Mouse (Mus musculus): ENCODE measurements at regions not wholly inside any gene's neighbourhood (a gene's known extent, or its start where the extent isn't known, plus 50 kb on each side); places are given as distances from the start of the nearest gene placed in this dataset.

DNA sequence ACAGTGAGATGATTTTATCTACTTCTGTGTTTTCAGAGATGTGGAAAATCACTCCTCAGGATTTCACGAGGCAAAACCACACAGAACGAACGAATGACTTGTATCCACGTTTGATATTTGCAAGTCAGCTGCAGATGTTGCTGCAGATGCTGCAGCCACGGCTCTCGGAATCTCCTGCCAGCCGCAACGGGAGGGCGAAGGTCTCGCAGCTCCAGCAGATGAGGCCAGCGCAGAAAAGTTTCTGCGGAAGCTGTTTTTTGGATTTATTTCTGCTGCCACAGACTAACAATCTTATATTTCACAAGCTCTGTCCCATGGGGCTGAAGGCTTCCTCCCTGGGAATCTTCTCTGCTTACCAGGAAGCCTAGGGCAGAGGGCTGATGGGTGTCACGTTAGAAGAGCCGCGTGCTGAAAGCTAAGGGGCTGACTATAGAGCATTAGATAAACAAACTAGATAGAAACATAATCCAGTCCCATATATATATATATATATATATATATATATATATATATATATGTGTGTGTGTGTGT lies 61.5 kb upstream of the Igfbp7 start:
- H3K9me3 ChIP-seq (replicated peaks; ENCODE audit: insufficient read depth, low read length), result no peaks in the 10 kb centered on the region
- peaks cover 0 to 3% of the 10 kb centered on the region in 2 experiments; a peak in 1 of 4 replicates for H3K36me3 ChIP-seq (ENCODE audit: control insufficient read depth in 1 of 2, insufficient read depth in 2 of 2, low read length in 2 of 2)
- DNase-seq (ENCODE audit: low read depth, low spot score), result no peak
- no peak overlapping the region for H3K4me3 ChIP-seq (ENCODE audit: control insufficient read depth in 1 of 2, insufficient read depth in 1 of 2, low read depth in 2 of 2, low read length in 2 of 2)
- no peak overlapping the region for H3K9ac ChIP-seq (ENCODE audit: control insufficient read depth, low read depth, low read length, poor library complexity, severe bottlenecking)
- no peaks in the 10 kb centered on the region for H3K79me2 ChIP-seq (ENCODE audit: control insufficient read depth, insufficient read depth, low read length, poor library complexity)
- H3K27me3 ChIP-seq (ENCODE audit: control insufficient read depth in 1 of 2, insufficient read depth in 2 of 2, low read length in 2 of 2), result no peaks in the 10 kb centered on the region
- H3K27ac ChIP-seq (ENCODE audit: control insufficient read depth, low read depth, low read length), result no peak overlapping the region
- H3K4me1 ChIP-seq (ENCODE audit: control insufficient read depth in 1 of 2, insufficient read depth in 2 of 2, low read length in 2 of 2), result peaks cover 0 to 3% of the 10 kb centered on the region in 2 experiments; a peak in 1 of 4 replicates
- TF ChIP-seq NRF1 (IDR thresholded peaks at IDR 0.05; ENCODE audit: insufficient read depth, low read depth, low read length, poor library complexity, severe bottlenecking) (no peak), HCFC1 (IDR thresholded peaks at IDR 0.05; ENCODE audit: low read depth, low read length) (no peak), MYB (IDR thresholded peaks at IDR 0.05; ENCODE audit: low read depth, low read length) (no peak), UBTF (IDR thresholded peaks at IDR 0.05; ENCODE audit: borderline replicate concordance, insufficient read depth, low read depth, low read length) (no peak), SMC3 (IDR thresholded peaks at IDR 0.05; ENCODE audit: low read depth, low read length) (no peak), EP300 (IDR thresholded peaks at IDR 0.05; ENCODE audit: low read depth in 1 of 2, low read length in 2 of 2) (no peak), MXI1 (IDR thresholded peaks at IDR 0.05; ENCODE audit: low read depth, low read length) (no peak), CHD2 (IDR thresholded peaks at IDR 0.05; ENCODE audit: low read length) (no peak)

DNA sequence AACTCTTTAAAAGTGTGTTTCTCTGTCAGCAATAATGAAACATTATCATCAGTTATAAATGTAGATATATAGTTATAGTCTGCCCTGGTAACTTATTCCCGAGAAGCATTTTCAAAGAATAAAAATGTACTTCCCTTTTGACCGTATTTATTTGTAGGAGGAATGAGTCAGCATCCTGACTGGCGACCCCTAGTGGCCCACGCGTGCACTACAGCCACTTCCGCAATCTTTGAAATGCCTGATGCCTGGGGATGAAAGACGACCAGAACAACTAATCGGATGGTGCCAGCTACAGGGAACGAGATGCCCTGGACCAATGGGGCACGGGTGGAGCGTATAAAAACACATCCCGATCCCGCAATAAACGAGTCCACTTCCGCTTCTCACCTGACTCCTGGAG lies 60.6 kb upstream of the Igfbp7 start:
- H3K4me3 ChIP-seq (ENCODE audit: control insufficient read depth in 1 of 2, insufficient read depth in 1 of 2, low read depth in 2 of 2, low read length in 2 of 2), result no peak overlapping the region
- H3K9ac ChIP-seq (ENCODE audit: control insufficient read depth, low read depth, low read length, poor library complexity, severe bottlenecking), result no peak overlapping the region
- H3K36me3 ChIP-seq (ENCODE audit: control insufficient read depth in 1 of 2, insufficient read depth in 2 of 2, low read length in 2 of 2), result peaks cover 0 to 3% of the 10 kb centered on the region in 2 experiments; a peak in 1 of 4 replicates
- peak; percentile 83 for DNase-seq (ENCODE audit: low read depth, low spot score)
- H3K27ac ChIP-seq (ENCODE audit: control insufficient read depth, low read depth, low read length), result no peak overlapping the region
- H3K9me3 ChIP-seq (replicated peaks; ENCODE audit: insufficient read depth, low read length), result no peaks in the 10 kb centered on the region
- no peaks in the 10 kb centered on the region for H3K27me3 ChIP-seq (ENCODE audit: control insufficient read depth in 1 of 2, insufficient read depth in 2 of 2, low read length in 2 of 2)
- no peaks in the 10 kb centered on the region for H3K79me2 ChIP-seq (ENCODE audit: control insufficient read depth, insufficient read depth, low read length, poor library complexity)
- H3K4me1 ChIP-seq (ENCODE audit: control insufficient read depth in 1 of 2, insufficient read depth in 2 of 2, low read length in 2 of 2), result peaks cover 0 to 3% of the 10 kb centered on the region in 2 experiments; a peak in 1 of 4 replicates
- TF ChIP-seq NRF1 (IDR thresholded peaks at IDR 0.05; ENCODE audit: insufficient read depth, low read depth, low read length, poor library complexity, severe bottlenecking) (no peak), USF1 (IDR thresholded peaks at IDR 0.05; ENCODE audit: low read depth, low read length) (no peak), CTCF (IDR thresholded peaks at IDR 0.05 in 2 of 3, conservative IDR thresholded peaks at IDR 0.05 in 1 of 3; ENCODE audit: control insufficient read depth in 1 of 3, insufficient read depth in 1 of 3, low read depth in 2 of 3, low read length in 3 of 3, poor library complexity in 1 of 3, severe bottlenecking in 1 of 3) (peak; percentile 78 to 92 (median 86)), JUND (IDR thresholded peaks at IDR 0.05; ENCODE audit: low read depth, low read length) (0 out of 2 replicates have a peak, but pooled peaks have one; percentile 28), CHD1 (IDR thresholded peaks at IDR 0.05; ENCODE audit: low read depth, low read length) (no peak), POLR2AphosphoS2 (IDR thresholded peaks at IDR 0.05; ENCODE audit: low read length) (no peak), MYC (IDR thresholded peaks at IDR 0.05; ENCODE audit: low read depth, low read length) (peak; percentile 27; the same call in 1 of the 2 replicates), SMC3 (IDR thresholded peaks at IDR 0.05; ENCODE audit: low read depth, low read length) (peak; percentile 35; the same call in 1 of the 2 replicates), POLR2A (IDR thresholded peaks at IDR 0.05; ENCODE audit: control insufficient read depth in 1 of 2, insufficient read depth in 1 of 2, low read depth in 1 of 2, low read length in 2 of 2, poor library complexity in 1 of 2) (no peak), CHD2 (IDR thresholded peaks at IDR 0.05; ENCODE audit: low read length) (no peak), TAL1 (IDR thresholded peaks at IDR 0.05; ENCODE audit: low read length) (no peak), TBP (IDR thresholded peaks at IDR 0.05; ENCODE audit: low read depth, low read length) (peak; percentile 73; the same call in 1 of the 2 replicates), UBTF (IDR thresholded peaks at IDR 0.05; ENCODE audit: borderline replicate concordance, insufficient read depth, low read depth, low read length) (no peak), MAZ (IDR thresholded peaks at IDR 0.05; ENCODE audit: low read depth, low read length) (no peak), RCOR1 (IDR thresholded peaks at IDR 0.05; ENCODE audit: low read depth, low read length) (no peak), TCF12 (IDR thresholded peaks at IDR 0.05; ENCODE audit: low read depth, low read length) (0 out of 2 replicates have a peak, but pooled peaks have one; percentile 19), BHLHE40 (IDR thresholded peaks at IDR 0.05; ENCODE audit: borderline replicate concordance, low read depth, low read length) (no peak), ZMIZ1 (IDR thresholded peaks at IDR 0.05; ENCODE audit: low read depth, low read length) (no peak), ZC3H11A (IDR thresholded peaks at IDR 0.05; ENCODE audit: low read depth, low read length) (no peak), E2F4 (IDR thresholded peaks at IDR 0.05; ENCODE audit: borderline replicate concordance, low read depth, low read length) (no peak), POLR2AphosphoS5 (IDR thresholded peaks at IDR 0.05; ENCODE audit: borderline replicate concordance, low read depth, low read length) (no peak), MAX (IDR thresholded peaks at IDR 0.05; ENCODE audit: low read length) (no peak), KAT2A (conservative IDR thresholded peaks at IDR 0.05; ENCODE audit: low read depth, low read length) (no peak), MXI1 (IDR thresholded peaks at IDR 0.05; ENCODE audit: low read depth, low read length) (no peak), ETS1 (IDR thresholded peaks at IDR 0.05; ENCODE audit: low read depth, low read length) (no peak), MYB (IDR thresholded peaks at IDR 0.05; ENCODE audit: low read depth, low read length) (no peak), ELF1 (IDR thresholded peaks at IDR 0.05; ENCODE audit: low read depth, low read length) (peak; percentile 87), NELFE (IDR thresholded peaks at IDR 0.05; ENCODE audit: low read depth, low read length) (peak; percentile 6; the same call in 1 of the 2 replicates), ZNF384 (IDR thresholded peaks at IDR 0.05; ENCODE audit: low read depth, low read length) (no peak)

All from MEL (cell line).